Mouse (Mus musculus) ES-E14 (cell line): Measurements from ENCODE around the gene Ppard. TPM values are rescaled to one million over a fixed set of nuclear protein-coding genes. Genes with fewer than 3 reads are reported as not detected.

Experiments used
- DNase-seq: peaks from one replicate; pipeline ENCODE4 v3.0.0-alpha.2; 2013; ENCODE audit warnings: low read depth, low spot score
- H3K27ac ChIP-seq: 2 replicates; pipeline ENCODE4 v1.5.1; 2012; ENCODE audit warnings: low read depth, mild to moderate bottlenecking, low read length, moderate library complexity, mixed read lengths; ENCODE audit not compliant: poor library complexity, insufficient read depth, severe bottlenecking
- H3K36me3 ChIP-seq: 2 replicates; pipeline ENCODE4 v1.6.1; 2012; ENCODE audit warnings: mild to moderate bottlenecking, low read length, moderate library complexity, mixed read lengths; ENCODE audit not compliant: control insufficient read depth, poor library complexity, insufficient read depth, severe bottlenecking
- H3K4me1 ChIP-seq, 2 experiments: fragments of 150-350 bp in 1 of 2; sonication (generic) in 1 of 2; 2 replicates each; pipeline ENCODE4 v1.6.1; 2012; ENCODE audit warnings: low read length in 2 of 2, mild to moderate bottlenecking in 1 of 2, mixed read lengths in 1 of 2; ENCODE audit not compliant: control insufficient read depth in 2 of 2, insufficient read depth in 2 of 2, poor library complexity in 1 of 2
- H3K4me3 ChIP-seq, 2 experiments: fragments of 150-350 bp in 1 of 2; sonication (generic) in 1 of 2; 2 replicates each; pipeline ENCODE4 v1.5.1; 2012; ENCODE audit warnings: low read length in 2 of 2, low read depth in 1 of 2, mild to moderate bottlenecking in 1 of 2, mixed read lengths in 1 of 2; ENCODE audit not compliant: insufficient read depth in 1 of 2, poor library complexity in 1 of 2, severe bottlenecking in 1 of 2
- H3K9ac ChIP-seq: 2 replicates; pipeline ENCODE4 v1.6.1; 2012; ENCODE audit warnings: low read depth, mild to moderate bottlenecking, low read length, mixed read lengths; ENCODE audit not compliant: poor library complexity, insufficient read depth, severe bottlenecking
- H3K9me3 ChIP-seq: fragments of 150-350 bp; sonication (generic); 2 replicates; pipeline ENCODE4 v1.6.1; 2012; ENCODE audit warnings: low read depth, mild to moderate bottlenecking, low read length; ENCODE audit not compliant: control insufficient read depth, insufficient read depth
- CHD2 ChIP-seq: IDR thresholded peaks from 2 replicates; pipeline ENCODE4 v1.6.1; 2014; ENCODE audit warnings: mild to moderate bottlenecking, low read depth, low read length, inconsistent platforms
- HCFC1 ChIP-seq: IDR thresholded peaks from 2 replicates; pipeline ENCODE4 v1.6.1; 2012; ENCODE audit warnings: low read length, inconsistent platforms, borderline replicate concordance; ENCODE audit not compliant: insufficient read depth
- MAFK ChIP-seq: IDR thresholded peaks from 2 replicates; pipeline ENCODE4 v1.6.1; 2014; ENCODE audit warnings: mild to moderate bottlenecking, low read depth, low read length, inconsistent platforms; ENCODE audit not compliant: insufficient read depth
- ZC3H11A ChIP-seq: IDR thresholded peaks from 2 replicates; pipeline ENCODE4 v1.6.1; 2012; ENCODE audit warnings: low read depth, mild to moderate bottlenecking, inconsistent platforms, low read length, borderline replicate concordance
- ZNF384 ChIP-seq: IDR thresholded peaks from 2 replicates; pipeline ENCODE4 v1.6.1; 2012; ENCODE audit warnings: low read depth, low read length, inconsistent platforms
- in situ Hi-C, 2 experiments: fragments of 600-800 bp; cut with MboI; formaldehyde crosslinking; loops; one replicate each; pipeline ENCODE4 v1.15.1; 2025; ENCODE audit warnings: low sequenced_read_pairs in 2 of 2, inconsistent platforms in 1 of 2; ENCODE audit not compliant: unreplicated experiment in 2 of 2
- total RNA-seq: library from RNA; depleted of rRNA; stranded (reverse); fragments of 300-350 nt; gene quantifications from 2 replicates; pipeline ENCODE4 v1.2.3, GENCODE M21; 2012

Ppard gene
- total RNA-seq, 1 experiment = 6.7 TPM

DNA sequence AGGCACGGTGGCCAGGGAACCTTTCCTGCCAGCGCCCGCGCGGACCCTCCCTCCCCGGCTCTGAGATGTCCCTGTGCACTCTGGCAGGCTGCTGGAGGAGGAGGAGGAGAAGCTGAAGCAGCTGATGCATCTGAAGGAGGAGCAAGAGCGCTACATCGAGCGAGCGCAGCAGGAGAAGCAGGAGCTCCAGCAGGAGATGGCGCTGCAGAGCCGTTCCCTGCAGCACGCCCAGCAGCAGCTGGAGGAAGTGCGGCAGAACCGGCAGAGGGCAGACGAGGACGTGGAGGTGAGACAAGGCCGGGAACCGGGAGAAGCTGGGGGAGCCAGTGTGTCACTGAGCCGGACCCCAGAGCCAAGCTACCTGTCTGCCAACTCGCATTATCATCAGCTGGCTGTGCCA lies 6.5 kb upstream of the Ppard start:
- Histone ChIP-seq H3K9me3 (no peaks in the 10 kb centered on the region), H3K36me3 (peaks cover 16% of the 10 kb centered on the region), H3K4me1 (peaks cover 2 to 20% of the 10 kb centered on the region in 2 experiments), H3K9ac (peak overlapping the region; percentile 11; the same call in 1 of the 2 replicates), H3K27ac (no peak overlapping the region), H3K4me3 (peak overlapping the region; percentile 32 to 47; a peak in 2 of 4 replicates)
- in situ Hi-C loops = no loop called here
- TF ChIP-seq ZNF384 (0 out of 2 replicates have a peak, but pooled peaks have one; percentile 22), MAFK (no peak), HCFC1 (peak; percentile 69; the same call in 1 of the 2 replicates), CHD2 (no peak), ZC3H11A (peak; percentile 29)
- no peak for DNase-seq

- TF ChIP-seq MAFK (no peak), HCFC1 (no peak), CHD2 (no peak), ZNF384 (no peak), ZC3H11A (no peak)
- Histone ChIP-seq H3K27ac (peak overlapping the region; percentile 64), H3K36me3 (peaks cover 12% of the 10 kb centered on the region), H3K4me3 (no peak overlapping the region), H3K9ac (peak overlapping the region; percentile 37; the same call in 1 of the 2 replicates), H3K4me1 (peaks cover 8 to 31% of the 10 kb centered on the region in 2 experiments), H3K9me3 (no peaks in the 10 kb centered on the region)
- in situ Hi-C loops = no loop called here
- DNase-seq = no peak
Measured at GRCm38 (mm10) chr17:28230486-28230885, 2.0 kb upstream of the Ppard start.

- no peak for DNase-seq
- peak overlapping the region in 1 of 2 experiments; percentile 4; a peak in 1 of 4 replicates for H3K4me3 ChIP-seq
- H3K4me1 ChIP-seq = peaks cover 8 to 33% of the 10 kb centered on the region in 2 experiments
- in situ Hi-C loops = no loop called here
- H3K9me3 ChIP-seq = no peaks in the 10 kb centered on the region
- peak overlapping the region; percentile 37; the same call in 1 of the 2 replicates for H3K9ac ChIP-seq
- peaks cover 12% of the 10 kb centered on the region for H3K36me3 ChIP-seq
- H3K27ac ChIP-seq = peak overlapping the region; percentile 64; the same call in 1 of the 2 replicates
- TF ChIP-seq HCFC1 = no peak
- no peak for TF ChIP-seq ZNF384
- no peak for TF ChIP-seq ZC3H11A
- no peak for TF ChIP-seq CHD2
- no peak for TF ChIP-seq MAFK
Measured at GRCm38 (mm10) chr17:28231026-28231736, 1.3 kb upstream of the Ppard start.

GRCm38 (mm10) chr17:28233091-28233731 lies 711 bp downstream of the Ppard start:
- no peak overlapping the region for H3K27ac ChIP-seq
- peak overlapping the region; percentile 90 for H3K9ac ChIP-seq
- peaks cover 6% of the 10 kb centered on the region for H3K36me3 ChIP-seq
- in situ Hi-C loops = no loop called here
- peaks cover 8 to 41% of the 10 kb centered on the region in 2 experiments for H3K4me1 ChIP-seq
- TF ChIP-seq ZNF384 (no peak), ZC3H11A (no peak), MAFK (no peak), CHD2 (no peak), HCFC1 (no peak)
- DNase-seq = no peak
- peak overlapping the region; percentile 91 to 94 for H3K4me3 ChIP-seq
- no peaks in the 10 kb centered on the region for H3K9me3 ChIP-seq
